Mouse (Mus musculus): ENCODE data around the gene Dyrk1a. TPM values are rescaled to one million over a fixed set of nuclear protein-coding genes. Genes with fewer than 3 reads are reported as not detected.

Gene Dyrk1a
- total and polyA plus RNA-seq, 3 experiments, result 32.4 to 53.7 (median 40.4) TPM

GRCm38 (mm10) chr16:94683960-94684359 lies 114.2 kb downstream of the Dyrk1a start:
- no peak for TF ChIP-seq RCOR1 (conservative IDR thresholded peaks at IDR 0.05; ENCODE audit: low read depth, low read length)
- no peak for TF ChIP-seq BHLHE40 (IDR thresholded peaks at IDR 0.05; ENCODE audit: low read depth, low read length)
- TF ChIP-seq UBTF (IDR thresholded peaks at IDR 0.05; ENCODE audit: low read depth, low read length), result no peak
- no peak for TF ChIP-seq SIN3A (IDR thresholded peaks at IDR 0.05; ENCODE audit: low read length)
- TF ChIP-seq MAX (IDR thresholded peaks at IDR 0.05; ENCODE audit: low read length), result no peak
- in situ Hi-C loops (cut with MboI; ENCODE audit: low pct_ligation_motif_present, low pct_unique_long_range_greater_than_20kb, low sequenced_read_pairs), result no loop called here
- Histone ChIP-seq H3K27ac (ENCODE audit: insufficient read depth, low read depth) (no peak overlapping the region), H3K79me2 (replicated peaks; ENCODE audit: control insufficient read depth, extremely low read depth, insufficient read depth, poor library complexity, severe bottlenecking) (0 out of 2 replicates have a peak, but pooled peaks cover 2% of the 10 kb centered on the region), H3K4me2 (ENCODE audit: insufficient read depth, low read depth, poor library complexity, severe bottlenecking) (no peak overlapping the region), H3K4me1 (ENCODE audit: control insufficient read depth in 1 of 2, insufficient read depth in 2 of 2) (no peaks in the 10 kb centered on the region; a peak in 1 of 4 replicates), H3K4me3 (replicated peaks in 1 of 3; ENCODE audit: low read depth in 2 of 3, low read length in 2 of 3, poor library complexity in 1 of 3) (no peak overlapping the region), H3K27me3 (replicated peaks) (no peaks in the 10 kb centered on the region), H3K36me3 (replicated peaks in 1 of 2; ENCODE audit: control insufficient read depth in 1 of 2, insufficient read depth in 1 of 2, low read length in 1 of 2) (peaks cover 75 to 91% of the 10 kb centered on the region in 2 experiments), H3K9me3 (replicated peaks; ENCODE audit: low read length) (no peaks in the 10 kb centered on the region), H3K9ac (ENCODE audit: insufficient read depth, low read depth) (no peak overlapping the region)
- dilution Hi-C loops (cut with MboI; ENCODE audit: extremely low pct_ligation_motif_present, extremely low pct_unique_long_range_greater_than_20kb, low sequenced_read_pairs), result no loop called here
- DNase-seq (ENCODE audit: extremely low read depth), result no peak

- in situ Hi-C loops (cut with MboI; ENCODE audit: low pct_ligation_motif_present, low pct_unique_long_range_greater_than_20kb, low sequenced_read_pairs), result no loop called here
- dilution Hi-C loops (cut with MboI; ENCODE audit: extremely low pct_ligation_motif_present, extremely low pct_unique_long_range_greater_than_20kb, low sequenced_read_pairs), result no loop called here
- TF ChIP-seq NELFE (IDR thresholded peaks at IDR 0.05; ENCODE audit: low read depth, low read length) (no peak), CTCF (conservative IDR thresholded peaks at IDR 0.05 in 1 of 2, IDR thresholded peaks at IDR 0.05 in 1 of 2; ENCODE audit: low read depth in 2 of 2, low read length in 2 of 2) (no peak), MXI1 (IDR thresholded peaks at IDR 0.05; ENCODE audit: low read depth, low read length) (no peak), TCF12 (IDR thresholded peaks at IDR 0.05; ENCODE audit: low read depth, low read length) (no peak), ELF1 (IDR thresholded peaks at IDR 0.05; ENCODE audit: low read depth, low read length) (no peak), HCFC1 (IDR thresholded peaks at IDR 0.05; ENCODE audit: low read depth, low read length) (no peak), JUN (IDR thresholded peaks at IDR 0.05; ENCODE audit: insufficient read depth, low read depth, low read length) (no peak), CHD1 (IDR thresholded peaks at IDR 0.05; ENCODE audit: low read depth, low read length) (no peak), RCOR1 (conservative IDR thresholded peaks at IDR 0.05; ENCODE audit: low read depth, low read length) (no peak), ZMIZ1 (IDR thresholded peaks at IDR 0.05; ENCODE audit: low read depth, low read length) (no peak)
- H3K27me3 ChIP-seq (replicated peaks), result no peaks in the 10 kb centered on the region
- H3K9me3 ChIP-seq (replicated peaks; ENCODE audit: low read length), result peaks cover 25% of the 10 kb centered on the region
- no peak overlapping the region for H3K4me3 ChIP-seq (replicated peaks in 1 of 3; ENCODE audit: low read depth in 2 of 3, low read length in 2 of 3, poor library complexity in 1 of 3)
- 0 out of 4 replicates have a peak, but pooled peaks cover 0 to 3% of the 10 kb centered on the region in 2 experiments for H3K4me1 ChIP-seq (ENCODE audit: control insufficient read depth in 1 of 2, insufficient read depth in 2 of 2)
- no peaks in the 10 kb centered on the region for H3K79me2 ChIP-seq (replicated peaks; ENCODE audit: control insufficient read depth, extremely low read depth, insufficient read depth, poor library complexity, severe bottlenecking)
- no peak overlapping the region for H3K9ac ChIP-seq (ENCODE audit: insufficient read depth, low read depth)
- no peak for DNase-seq (ENCODE audit: extremely low read depth)
- no peak overlapping the region for H3K27ac ChIP-seq (ENCODE audit: insufficient read depth, low read depth)
- peaks cover 50 to 75% of the 10 kb centered on the region in 2 experiments for H3K36me3 ChIP-seq (replicated peaks in 1 of 2; ENCODE audit: control insufficient read depth in 1 of 2, insufficient read depth in 1 of 2, low read length in 1 of 2)
- H3K4me2 ChIP-seq (ENCODE audit: insufficient read depth, low read depth, poor library complexity, severe bottlenecking), result no peak overlapping the region
Observed at GRCm38 (mm10) chr16:94693687-94694305, 124.0 kb downstream of the Dyrk1a start.
